Mouse (Mus musculus): ENCODE data around the gene Amz1. TPM values are rescaled to one million over a fixed set of nuclear protein-coding genes. Genes with fewer than 3 reads are reported as not detected.
A peak's percentile ranks its signal among the peaks of the same experiment; 100 is the strongest.

Amz1 gene
- polyA plus RNA-seq, 1 experiment from 2014 or later: 1.2 TPM

- DNase-seq (ENCODE audit: low spot score) (no peak), ATAC-seq (replicated peaks; ENCODE audit: low FRiP score) (no peak)
- no peaks in the 10 kb centered on the region for H3K27me3 ChIP-seq (replicated peaks; ENCODE audit: control insufficient read depth, insufficient read depth, low read length)
Measured at GRCm38 (mm10) chr5:140750925-140751324, 27.0 kb downstream of the Amz1 start.

GRCm38 (mm10) chr5:140752041-140752440 is 28.1 kb downstream of the Amz1 start:
- Histone ChIP-seq H3K9ac (ENCODE audit: low read depth, low read length) (no peak overlapping the region), H3K4me1 (replicated peaks; ENCODE audit: control insufficient read depth, insufficient read depth, low read length) (peaks cover 8% of the 10 kb centered on the region), H3K9me3 (ENCODE audit: control insufficient read depth, low read length) (no peaks in the 10 kb centered on the region), H3K27ac (ENCODE audit: low read depth, low read length) (no peak overlapping the region), H3K36me3 (ENCODE audit: control insufficient read depth, insufficient read depth, low read length) (no peaks in the 10 kb centered on the region), H3K27me3 (replicated peaks; ENCODE audit: control insufficient read depth, insufficient read depth, low read length) (no peaks in the 10 kb centered on the region), H3K4me2 (no peak overlapping the region), H3K4me3 (ENCODE audit: low read depth, low read length) (no peak overlapping the region)
- ATAC-seq (replicated peaks; ENCODE audit: low FRiP score) (no peak), DNase-seq (ENCODE audit: low spot score) (no peak)
- WGBS: 86% methylated on average over 15 of the region's 15 CpGs

More at GRCm38 (mm10) chr5:140750925-140751324, 27.0 kb downstream of the Amz1 start:
- Histone ChIP-seq H3K27ac (ENCODE audit: low read depth, low read length) (no peak overlapping the region), H3K9me3 (ENCODE audit: control insufficient read depth, low read length) (no peaks in the 10 kb centered on the region), H3K36me3 (ENCODE audit: control insufficient read depth, insufficient read depth, low read length) (no peaks in the 10 kb centered on the region), H3K4me1 (replicated peaks; ENCODE audit: control insufficient read depth, insufficient read depth, low read length) (peaks cover 8% of the 10 kb centered on the region), H3K4me2 (no peak overlapping the region), H3K9ac (ENCODE audit: low read depth, low read length) (no peak overlapping the region), H3K4me3 (ENCODE audit: low read depth, low read length) (no peak overlapping the region)
- 3% methylated on average over 1 of the region's 2 CpGs for WGBS

DNA sequence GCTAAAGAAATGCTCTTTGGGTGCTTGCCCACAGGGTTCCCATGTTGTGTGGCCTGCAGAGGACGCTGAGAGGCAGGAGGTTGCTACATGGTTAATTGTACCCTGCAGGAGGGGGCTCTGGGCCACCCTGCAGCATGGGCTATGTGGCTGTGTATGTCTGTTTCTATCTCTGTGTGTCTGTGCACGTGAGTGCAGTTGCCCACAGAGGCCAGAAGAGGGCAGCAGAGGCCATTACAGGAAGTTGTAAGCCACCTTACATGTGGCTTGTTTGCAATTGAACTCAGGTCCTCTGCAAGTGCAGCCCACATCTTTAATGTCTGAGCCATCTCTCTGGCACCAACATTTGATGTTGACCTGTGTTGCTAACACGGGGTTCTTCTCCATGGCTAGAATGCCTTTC is 28.7 kb downstream of the Amz1 start:
- H3K4me2 ChIP-seq: no peak overlapping the region
- no peaks in the 10 kb centered on the region for H3K9me3 ChIP-seq (ENCODE audit: control insufficient read depth, low read length)
- no peaks in the 10 kb centered on the region for H3K36me3 ChIP-seq (ENCODE audit: control insufficient read depth, insufficient read depth, low read length)
- ATAC-seq (replicated peaks; ENCODE audit: low FRiP score): no peak
- H3K27me3 ChIP-seq (replicated peaks; ENCODE audit: control insufficient read depth, insufficient read depth, low read length): no peaks in the 10 kb centered on the region
- H3K4me1 ChIP-seq (replicated peaks; ENCODE audit: control insufficient read depth, insufficient read depth, low read length): peaks cover 8% of the 10 kb centered on the region
- no peak overlapping the region for H3K4me3 ChIP-seq (ENCODE audit: low read depth, low read length)
- WGBS: 86% methylated on average over 3 of the region's 3 CpGs
- no peak overlapping the region for H3K27ac ChIP-seq (ENCODE audit: low read depth, low read length)
- no peak for DNase-seq (ENCODE audit: low spot score)
- H3K9ac ChIP-seq (ENCODE audit: low read depth, low read length): no peak overlapping the region

- H3K4me1 ChIP-seq (replicated peaks; ENCODE audit: control insufficient read depth, insufficient read depth, low read length): peaks cover 8% of the 10 kb centered on the region
- 79% methylated on average over 5 of the region's 5 CpGs for WGBS
- no peak overlapping the region for H3K4me3 ChIP-seq (ENCODE audit: low read depth, low read length)
- no peak overlapping the region for H3K4me2 ChIP-seq
- H3K27me3 ChIP-seq (replicated peaks; ENCODE audit: control insufficient read depth, insufficient read depth, low read length): no peaks in the 10 kb centered on the region
- H3K27ac ChIP-seq (ENCODE audit: low read depth, low read length): no peak overlapping the region
- DNase-seq (ENCODE audit: low spot score) (no peak), ATAC-seq (replicated peaks; ENCODE audit: low FRiP score) (no peak)
- H3K36me3 ChIP-seq (ENCODE audit: control insufficient read depth, insufficient read depth, low read length): no peaks in the 10 kb centered on the region
- H3K9me3 ChIP-seq (ENCODE audit: control insufficient read depth, low read length): no peaks in the 10 kb centered on the region
- no peak overlapping the region for H3K9ac ChIP-seq (ENCODE audit: low read depth, low read length)
Measured at GRCm38 (mm10) chr5:140753223-140753622, 29.3 kb downstream of the Amz1 start.

GRCm38 (mm10) chr5:140758864-140759263 is 34.9 kb downstream of the Amz1 start:
- 90% methylated on average over 8 of the region's 8 CpGs for WGBS
- H3K4me2 ChIP-seq: no peak overlapping the region
- H3K27me3 ChIP-seq (replicated peaks; ENCODE audit: control insufficient read depth, insufficient read depth, low read length): no peaks in the 10 kb centered on the region
- H3K9me3 ChIP-seq (ENCODE audit: control insufficient read depth, low read length): no peaks in the 10 kb centered on the region
- ATAC-seq (replicated peaks; ENCODE audit: low FRiP score) (no peak), DNase-seq (ENCODE audit: low spot score) (no peak)
- H3K4me3 ChIP-seq (ENCODE audit: low read depth, low read length): no peak overlapping the region
- H3K9ac ChIP-seq (ENCODE audit: low read depth, low read length): no peak overlapping the region
- H3K36me3 ChIP-seq (ENCODE audit: control insufficient read depth, insufficient read depth, low read length): peaks cover 29% of the 10 kb centered on the region
- no peaks in the 10 kb centered on the region for H3K4me1 ChIP-seq (replicated peaks; ENCODE audit: control insufficient read depth, insufficient read depth, low read length)
- no peak overlapping the region for H3K27ac ChIP-seq (ENCODE audit: low read depth, low read length)

GRCm38 (mm10) chr5:140762540-140762939 is 38.6 kb downstream of the Amz1 start:
- Histone ChIP-seq H3K27ac (ENCODE audit: low read depth, low read length) (no peak overlapping the region), H3K9me3 (ENCODE audit: control insufficient read depth, low read length) (no peaks in the 10 kb centered on the region), H3K4me2 (no peak overlapping the region), H3K4me1 (replicated peaks; ENCODE audit: control insufficient read depth, insufficient read depth, low read length) (peaks cover 6% of the 10 kb centered on the region), H3K9ac (ENCODE audit: low read depth, low read length) (no peak overlapping the region), H3K27me3 (replicated peaks; ENCODE audit: control insufficient read depth, insufficient read depth, low read length) (no peaks in the 10 kb centered on the region), H3K4me3 (ENCODE audit: low read depth, low read length) (no peak overlapping the region), H3K36me3 (ENCODE audit: control insufficient read depth, insufficient read depth, low read length) (peaks cover 29% of the 10 kb centered on the region)
- no peak for ATAC-seq (replicated peaks; ENCODE audit: low FRiP score)
- WGBS: 79% methylated on average over 4 of the region's 4 CpGs
- no peak for DNase-seq (ENCODE audit: low spot score)

DNA sequence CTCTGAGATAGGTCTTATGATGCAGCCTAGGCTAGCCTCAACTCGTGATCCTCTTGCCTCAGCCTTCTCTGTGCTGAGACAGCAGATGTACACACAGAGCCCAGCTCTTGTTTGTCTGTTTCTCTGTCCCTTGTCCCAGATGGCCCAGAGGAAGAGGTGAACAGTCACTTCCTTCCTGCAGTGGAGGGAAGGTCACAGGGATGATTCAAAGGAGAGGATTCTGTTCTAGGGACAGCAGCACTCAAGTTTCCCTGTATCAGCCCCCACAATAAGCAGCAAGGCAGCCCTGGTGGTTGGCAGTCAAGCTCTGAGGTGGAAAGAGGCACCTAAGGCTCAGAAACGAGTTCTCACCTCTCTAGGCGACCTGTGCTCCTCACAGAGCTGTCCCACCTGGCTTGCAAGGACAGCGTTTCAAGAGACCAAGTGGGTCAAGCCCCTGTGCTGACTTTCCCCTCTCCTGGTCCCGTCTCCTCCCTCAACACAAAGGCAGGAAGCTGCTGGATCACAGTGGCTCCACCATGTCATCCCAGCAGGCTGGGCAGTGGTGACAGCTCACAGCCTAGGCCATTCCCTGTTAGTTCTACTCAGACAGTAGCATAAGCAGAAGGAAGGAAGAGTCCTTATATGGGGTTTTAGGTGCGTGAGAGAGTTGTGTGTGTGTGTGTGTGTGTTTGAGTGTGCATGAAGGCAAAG is 41.1 kb downstream of the Amz1 start:
- no peaks in the 10 kb centered on the region for H3K27me3 ChIP-seq (replicated peaks; ENCODE audit: control insufficient read depth, insufficient read depth, low read length)
- no peak for ATAC-seq (replicated peaks; ENCODE audit: low FRiP score)
- no peaks in the 10 kb centered on the region for H3K9me3 ChIP-seq (ENCODE audit: control insufficient read depth, low read length)
- H3K4me3 ChIP-seq (ENCODE audit: low read depth, low read length): no peak overlapping the region
- H3K4me2 ChIP-seq: no peak overlapping the region
- DNase-seq (ENCODE audit: low spot score): no peak
- H3K9ac ChIP-seq (ENCODE audit: low read depth, low read length): no peak overlapping the region
- H3K36me3 ChIP-seq (ENCODE audit: control insufficient read depth, insufficient read depth, low read length): peaks cover 16% of the 10 kb centered on the region
- WGBS: 55% methylated on average over 6 of the region's 6 CpGs
- H3K4me1 ChIP-seq (replicated peaks; ENCODE audit: control insufficient read depth, insufficient read depth, low read length): peaks cover 22% of the 10 kb centered on the region
- H3K27ac ChIP-seq (ENCODE audit: low read depth, low read length): 0 out of 2 replicates have a peak overlapping the region, but pooled peaks have one; percentile 23

- H3K4me2 ChIP-seq: no peak overlapping the region
- H3K9ac ChIP-seq (ENCODE audit: low read depth, low read length): no peak overlapping the region
- H3K36me3 ChIP-seq (ENCODE audit: control insufficient read depth, insufficient read depth, low read length): peaks cover 11% of the 10 kb centered on the region; the same call in 1 of the 2 replicates
- H3K4me1 ChIP-seq (replicated peaks; ENCODE audit: control insufficient read depth, insufficient read depth, low read length): peaks cover 23% of the 10 kb centered on the region
- H3K27me3 ChIP-seq (replicated peaks; ENCODE audit: control insufficient read depth, insufficient read depth, low read length): no peaks in the 10 kb centered on the region
- H3K9me3 ChIP-seq (ENCODE audit: control insufficient read depth, low read length): no peaks in the 10 kb centered on the region
- ATAC-seq (replicated peaks; ENCODE audit: low FRiP score): no peak
- no peak overlapping the region for H3K4me3 ChIP-seq (ENCODE audit: low read depth, low read length)
- DNase-seq (ENCODE audit: low spot score): no peak
- H3K27ac ChIP-seq (ENCODE audit: low read depth, low read length): no peak overlapping the region
- 81% methylated on average over 4 of the region's 4 CpGs for WGBS
Measured at GRCm38 (mm10) chr5:140766566-140766965, 42.6 kb downstream of the Amz1 start.

- Histone ChIP-seq H3K27ac (ENCODE audit: low read depth, low read length) (peak overlapping the region; percentile 52), H3K4me3 (ENCODE audit: low read depth, low read length) (no peak overlapping the region), H3K36me3 (ENCODE audit: control insufficient read depth, insufficient read depth, low read length) (peaks cover 4% of the 10 kb centered on the region; the same call in 1 of the 2 replicates), H3K4me1 (replicated peaks; ENCODE audit: control insufficient read depth, insufficient read depth, low read length) (peaks cover 31% of the 10 kb centered on the region), H3K4me2 (0 out of 2 replicates have a peak overlapping the region, but pooled peaks have one; percentile 2), H3K9me3 (ENCODE audit: control insufficient read depth, low read length) (no peaks in the 10 kb centered on the region), H3K27me3 (replicated peaks; ENCODE audit: control insufficient read depth, insufficient read depth, low read length) (no peaks in the 10 kb centered on the region), H3K9ac (ENCODE audit: low read depth, low read length) (0 out of 2 replicates have a peak overlapping the region, but pooled peaks have one; percentile 25)
- DNase-seq (ENCODE audit: low spot score): no peak
- ATAC-seq (replicated peaks; ENCODE audit: low FRiP score): peak; percentile 46
- WGBS: 44% methylated on average over 9 of the region's 9 CpGs
Measured at GRCm38 (mm10) chr5:140767704-140768141, 43.8 kb downstream of the Amz1 start.

All from liver, embryonic 11.5 days (tissue).